Mouse (Mus musculus) ovary, adult 10 weeks (tissue): ENCODE data around the gene Selenbp1. TPM values are rescaled to one million over a fixed set of nuclear protein-coding genes. Genes with fewer than 3 reads are reported as not detected.

Source experiments
- polyA plus RNA-seq: library from polyadenylated mRNA; stranded (reverse); fragments of 350-450 nt; fragmentation: Illumina TruSeq; extraction: RNeasy Lipid Tissue Mini Kit (QIAGEN cat#74804); gene quantifications from one replicate; pipeline ENCODE4 v1.2.3, GENCODE M21; 2014

The Selenbp1 gene
- 3.3 TPM for polyA plus RNA-seq

GRCm38 (mm10) chr3:94932809-94933564 is at the start of gene Selenbp1:
Gene Selenbp1 (plus strand): TSS chr3:94933056.

GRCm38 (mm10) chr3:94886316-94887224 is 46.3 kb upstream of the Selenbp1 start, which contains the start of gene Psmb4:
Gene Psmb4 (minus strand): TSS chr3:94886961.

GRCm38 (mm10) chr3:94953764-94954616 is 21.1 kb downstream of the Selenbp1 start, which contains the start of gene Rfx5:
Gene Rfx5 (plus strand): TSS chr3:94954075.

DNA sequence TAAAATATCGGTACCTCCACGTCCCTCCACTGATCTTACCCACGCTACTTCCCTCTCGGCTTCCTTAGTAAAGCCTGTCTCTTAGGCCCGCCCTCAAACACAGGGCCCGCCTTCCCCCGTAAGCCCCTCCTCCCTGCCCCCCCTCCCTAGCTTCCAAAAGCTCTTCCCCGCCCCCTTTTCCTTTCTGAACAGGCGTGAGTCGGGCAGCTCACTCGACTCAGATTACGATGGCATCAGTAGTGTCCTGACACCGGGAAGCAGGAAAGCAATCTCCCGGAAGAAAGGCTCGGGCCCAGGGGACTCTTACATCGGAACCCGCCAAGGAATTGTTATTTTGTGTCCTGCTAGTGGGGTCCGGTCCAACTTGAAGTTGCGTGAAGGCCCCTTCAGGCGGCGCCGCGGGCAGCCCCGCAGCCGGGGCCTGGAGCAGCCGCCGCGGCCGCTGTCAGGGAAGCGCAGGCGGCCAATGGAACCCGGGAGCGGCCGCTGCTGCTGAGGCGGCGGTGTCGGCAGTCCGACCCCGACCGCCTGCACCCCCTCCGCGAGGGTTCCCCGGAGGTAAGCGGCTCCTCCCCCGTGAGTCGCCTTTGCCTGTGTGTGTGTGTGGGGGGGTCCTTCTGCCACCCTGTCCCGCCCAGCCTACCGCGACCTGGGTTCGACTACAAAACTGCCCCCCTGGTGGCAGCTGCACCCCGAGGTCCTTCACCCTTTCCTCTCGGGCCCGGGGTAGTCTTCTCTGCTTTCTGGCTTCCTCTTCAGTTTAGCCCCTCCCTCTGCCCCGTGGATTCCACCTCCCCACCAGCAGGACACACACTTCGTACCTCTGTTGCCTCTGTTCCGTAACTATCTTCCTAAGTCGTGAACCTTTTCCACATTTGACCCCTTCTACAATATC is 41.9 kb downstream of the Selenbp1 start, which contains the start of gene Pi4kb:
Gene Pi4kb (plus strand): TSS at position 204 of the 895 bp plus-strand sequence.

Other genes starting within 250 kb of the Selenbp1 start
- gene Selenbp2, start 239.5 kb upstream of the Selenbp1 start, polyA plus RNA-seq = not detected
- gene Cgn, start 146.6 kb upstream of the Selenbp1 start, polyA plus RNA-seq = 3.2 TPM
- gene Pogz, start 95.5 kb upstream of the Selenbp1 start, polyA plus RNA-seq = 31.5 TPM
- 49.3 TPM for gene Psmb4, start 46.1 kb upstream of the Selenbp1 start, polyA plus RNA-seq
- gene Rfx5, start 21.0 kb downstream of the Selenbp1 start, polyA plus RNA-seq = 23.9 TPM
- gene Pi4kb, start 41.7 kb downstream of the Selenbp1 start, polyA plus RNA-seq = 6.7 TPM
- gene Zfp687, start 82.4 kb downstream of the Selenbp1 start, polyA plus RNA-seq = 8.8 TPM
- 9.3 TPM for gene Psmd4, start 109.6 kb downstream of the Selenbp1 start, polyA plus RNA-seq
- 25.1 TPM for gene Pip5k1a, start 173.9 kb downstream of the Selenbp1 start, polyA plus RNA-seq
- gene Vps72, start 178.0 kb downstream of the Selenbp1 start, polyA plus RNA-seq = 16.5 TPM
- not detected for gene Tmod4, start 191.4 kb downstream of the Selenbp1 start, polyA plus RNA-seq
- 21.2 TPM for gene Scnm1, start 201.0 kb downstream of the Selenbp1 start, polyA plus RNA-seq
- 1.9 TPM for gene Lysmd1, start 201.0 kb downstream of the Selenbp1 start, polyA plus RNA-seq
- gene Tnfaip8l2, start 209.3 kb downstream of the Selenbp1 start, polyA plus RNA-seq = not detected
- gene Sema6c, start 227.4 kb downstream of the Selenbp1 start, polyA plus RNA-seq = 0.34 TPM